Mouse (Mus musculus): ENCODE measurements around the gene Dennd1a. TPM values are rescaled to one million over a fixed set of nuclear protein-coding genes. Genes with fewer than 3 reads are reported as not detected.

The Dennd1a gene
- total RNA-seq, 2 experiments from 2014 or later = 80.3 to 86.5 TPM

GRCm38 (mm10) chr2:38025615-38026014 lies 261.6 kb downstream of the Dennd1a start:
- H3K27ac ChIP-seq = no peak overlapping the region
- no peak for DNase-seq (ENCODE audit: low spot score in 2 of 2)
- H3K4me3 ChIP-seq = no peak overlapping the region
- TF ChIP-seq CTCF (conservative IDR thresholded peaks at IDR 0.05) = no peak

- Histone ChIP-seq H3K27ac (peak overlapping the region; percentile 56; the same call in 1 of the 2 replicates), H3K4me3 (no peak overlapping the region)
- no peak for TF ChIP-seq CTCF (conservative IDR thresholded peaks at IDR 0.05)
- DNase-seq (ENCODE audit: low spot score in 2 of 2) = peak in 1 of 2 experiments; percentile 27
These were observed 263.5 kb downstream of the Dennd1a start for GRCm38 (mm10) chr2:38023741-38024130.

GRCm38 (mm10) chr2:38023054-38023740 lies 264.0 kb downstream of the Dennd1a start:
- no peak overlapping the region for H3K4me3 ChIP-seq
- peak overlapping the region; percentile 43 for H3K27ac ChIP-seq
- DNase-seq (ENCODE audit: low spot score in 2 of 2) = peak in 1 of 2 experiments; percentile 32
- no peak for TF ChIP-seq CTCF (conservative IDR thresholded peaks at IDR 0.05)

GRCm38 (mm10) chr2:38021166-38021565 lies 266.0 kb downstream of the Dennd1a start:
- TF ChIP-seq CTCF (conservative IDR thresholded peaks at IDR 0.05) = no peak
- no peak for DNase-seq (ENCODE audit: low spot score in 2 of 2)
- Histone ChIP-seq H3K4me3 (no peak overlapping the region), H3K27ac (no peak overlapping the region)

- no peak for DNase-seq (ENCODE audit: low spot score in 2 of 2)
- no peak for TF ChIP-seq CTCF (conservative IDR thresholded peaks at IDR 0.05)
- peak overlapping the region; percentile 80 for H3K27ac ChIP-seq
- no peak overlapping the region for H3K4me3 ChIP-seq
These were observed 272.5 kb downstream of the Dennd1a start for GRCm38 (mm10) chr2:38014702-38015101.

GRCm38 (mm10) chr2:38013839-38014365 lies 273.3 kb downstream of the Dennd1a start:
- H3K4me3 ChIP-seq = no peak overlapping the region
- TF ChIP-seq CTCF (conservative IDR thresholded peaks at IDR 0.05) = no peak
- H3K27ac ChIP-seq = peak overlapping the region; percentile 80
- peak; percentile 31 to 38 for DNase-seq (ENCODE audit: low spot score in 2 of 2)

- no peak overlapping the region for H3K27ac ChIP-seq
These were observed 280.0 kb downstream of the Dennd1a start for GRCm38 (mm10) chr2:38007238-38007637.

GRCm38 (mm10) chr2:38003183-38003680 lies 284.0 kb downstream of the Dennd1a start:
- DNase-seq (ENCODE audit: low spot score in 2 of 2) = no peak
- TF ChIP-seq CTCF (conservative IDR thresholded peaks at IDR 0.05) = no peak

More at GRCm38 (mm10) chr2:38007238-38007637, 280.0 kb downstream of the Dennd1a start:
- DNase-seq (ENCODE audit: low spot score in 2 of 2) = no peak
- no peak overlapping the region for H3K4me3 ChIP-seq
- no peak for TF ChIP-seq CTCF (conservative IDR thresholded peaks at IDR 0.05)

GRCm38 (mm10) chr2:38001004-38001403 lies 286.2 kb downstream of the Dennd1a start:
- DNase-seq (ENCODE audit: low spot score in 2 of 2) = no peak
- Histone ChIP-seq H3K27ac (no peak overlapping the region), H3K4me3 (no peak overlapping the region)
- TF ChIP-seq CTCF (conservative IDR thresholded peaks at IDR 0.05) = no peak

More at GRCm38 (mm10) chr2:38003183-38003680, 284.0 kb downstream of the Dennd1a start:
- H3K4me3 ChIP-seq = no peak overlapping the region
- H3K27ac ChIP-seq = no peak overlapping the region

- no peak overlapping the region for H3K27ac ChIP-seq
- no peak for DNase-seq (ENCODE audit: low spot score in 2 of 2)
- H3K4me3 ChIP-seq = no peak overlapping the region
- no peak for TF ChIP-seq CTCF (conservative IDR thresholded peaks at IDR 0.05)
These were observed 289.2 kb downstream of the Dennd1a start for GRCm38 (mm10) chr2:37997966-37998365.

GRCm38 (mm10) chr2:37989091-37989490 lies 298.1 kb downstream of the Dennd1a start:
- no peak for TF ChIP-seq CTCF (conservative IDR thresholded peaks at IDR 0.05)
- DNase-seq (ENCODE audit: low spot score in 2 of 2) = no peak
- no peak overlapping the region for H3K27ac ChIP-seq
- H3K4me3 ChIP-seq = no peak overlapping the region

GRCm38 (mm10) chr2:37988301-37988700 lies 298.9 kb downstream of the Dennd1a start:
- TF ChIP-seq CTCF (conservative IDR thresholded peaks at IDR 0.05) = no peak
- DNase-seq (ENCODE audit: low spot score in 2 of 2) = no peak
- no peak overlapping the region for H3K27ac ChIP-seq

GRCm38 (mm10) chr2:37985690-37986222 lies 301.4 kb downstream of the Dennd1a start:
- no peak for TF ChIP-seq CTCF (conservative IDR thresholded peaks at IDR 0.05)
- DNase-seq (ENCODE audit: low spot score in 2 of 2) = no peak
- H3K27ac ChIP-seq = peak overlapping the region; percentile 50
- no peak overlapping the region for H3K4me3 ChIP-seq

More at GRCm38 (mm10) chr2:37988301-37988700, 298.9 kb downstream of the Dennd1a start:
- H3K4me3 ChIP-seq = no peak overlapping the region
